Mouse (Mus musculus) neural tube, embryonic 13.5 days (tissue): ENCODE results near the gene D7Ertd443e. TPM values are rescaled to one million over a fixed set of nuclear protein-coding genes. Genes with fewer than 3 reads are reported as not detected.

Experiments
- ATAC-seq: fragments of 200-750 bp; cut with Nextera tagmentation; 2 replicates; pipeline ENCODE4 v1.8.0; 2017; ENCODE audit warnings: low read depth, mild to moderate bottlenecking, moderate TSS enrichment, moderate library complexity
- H3K27ac ChIP-seq: fragments of 300-500 bp; sonication (generic); replicated peaks from 2 replicates; pipeline ENCODE4 v1.5.1; 2015; ENCODE audit warnings: moderate library complexity, mild to moderate bottlenecking, inconsistent platforms
- H3K27me3 ChIP-seq: fragments of 300-500 bp; sonication (generic); 2 replicates; pipeline ENCODE4 v1.6.1; 2015; ENCODE audit warnings: mild to moderate bottlenecking, inconsistent platforms
- H3K36me3 ChIP-seq: fragments of 300-500 bp; sonication (generic); 2 replicates; pipeline ENCODE4 v1.6.1; 2015; ENCODE audit warnings: mild to moderate bottlenecking, inconsistent platforms
- H3K4me1 ChIP-seq: fragments of 300-500 bp; sonication (generic); replicated peaks from 2 replicates; pipeline ENCODE4 v1.6.1; 2015; ENCODE audit warnings: inconsistent platforms
- H3K4me2 ChIP-seq: fragments of 300-500 bp; sonication (generic); 2 replicates; pipeline ENCODE4 v1.6.1; 2015; ENCODE audit warnings: inconsistent platforms, mild to moderate bottlenecking, moderate library complexity
- H3K4me3 ChIP-seq: fragments of 300-500 bp; sonication (generic); 2 replicates; pipeline ENCODE4 v1.5.1; 2015; ENCODE audit warnings: mild to moderate bottlenecking, inconsistent platforms
- H3K9ac ChIP-seq: fragments of 300-500 bp; sonication (generic); 2 replicates; pipeline ENCODE4 v1.6.1; 2015; ENCODE audit warnings: moderate library complexity, mild to moderate bottlenecking, inconsistent platforms
- H3K9me3 ChIP-seq: fragments of 300-500 bp; sonication (generic); 2 replicates; pipeline ENCODE4 v1.6.1; 2016; ENCODE audit warnings: inconsistent platforms
- WGBS: fragments of 180-500 bp; shearing (Covaris S2); methylation state at CpG from one replicate; pipeline ENCODE4 v1.1.7; 2015; 5-methylcytosine and 5-hydroxymethylcytosine counted together
- polyA plus RNA-seq: library from polyadenylated mRNA; unstranded; fragments of >200 nt; fragmentation: Nextera tagmentation; extraction: Ambion mirVana; gene quantifications from 2 replicates; pipeline ENCODE4 v1.2.1, GENCODE M21; 2015

The D7Ertd443e gene
- polyA plus RNA-seq, 1 experiment from 2014 or later: 0.20 TPM

DNA sequence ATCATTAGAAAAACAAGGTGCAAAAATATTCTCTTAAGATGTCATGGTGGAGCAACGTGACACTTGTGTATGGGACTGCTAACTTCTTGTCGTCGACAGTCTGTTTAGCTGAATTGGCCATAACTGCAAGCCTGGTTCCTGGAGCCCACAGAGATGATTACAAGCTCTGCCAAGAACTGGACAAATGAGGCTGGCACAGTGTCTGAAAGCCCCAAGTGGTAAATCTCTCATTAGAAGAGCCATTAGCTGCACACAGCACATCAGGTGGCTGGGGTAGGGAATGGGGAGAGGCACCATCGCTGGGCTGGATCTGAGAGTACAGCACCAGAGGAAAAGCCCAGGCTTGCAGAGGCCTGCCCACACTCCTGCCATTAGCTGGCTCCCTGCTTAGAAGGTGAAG, 16.2 kb downstream of the D7Ertd443e start:
- H3K4me3 ChIP-seq: no peak overlapping the region
- no peaks in the 10 kb centered on the region for H3K36me3 ChIP-seq
- H3K4me2 ChIP-seq: no peak overlapping the region
- H3K27me3 ChIP-seq: no peaks in the 10 kb centered on the region
- H3K9me3 ChIP-seq: no peaks in the 10 kb centered on the region
- 76% methylated on average over 4 of the region's 4 CpGs for WGBS
- H3K4me1 ChIP-seq: no peaks in the 10 kb centered on the region
- no peak for ATAC-seq
- H3K9ac ChIP-seq: no peak overlapping the region
- no peak overlapping the region for H3K27ac ChIP-seq

DNA sequence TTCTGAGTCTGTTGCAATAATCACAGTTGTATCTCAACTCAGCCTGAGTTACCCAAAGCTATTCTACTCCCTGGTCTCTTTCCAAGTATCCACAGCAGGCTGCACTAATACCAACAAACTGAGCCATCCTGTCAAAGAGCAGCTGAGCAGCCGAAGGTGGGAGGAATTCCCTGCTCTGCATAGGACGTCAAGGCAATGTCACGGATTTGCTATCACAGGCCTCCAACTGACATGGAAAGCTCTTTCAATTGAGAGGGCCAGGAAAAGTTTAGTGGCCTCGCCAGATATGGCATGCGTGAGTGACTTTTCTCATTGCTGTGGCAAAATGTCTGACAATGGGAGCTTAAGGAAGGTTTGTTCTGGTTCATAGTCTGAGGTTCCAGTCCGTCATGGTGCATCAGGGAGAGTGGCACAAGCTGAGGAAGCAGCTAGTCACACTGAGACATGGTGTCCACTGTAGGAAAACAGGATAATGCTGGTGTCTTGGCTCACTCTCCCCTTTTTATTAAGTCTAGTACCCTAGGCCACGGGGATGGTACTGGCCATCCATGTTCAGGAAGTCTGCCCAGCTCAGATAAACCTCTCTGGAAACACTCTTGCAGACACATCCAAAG, 23.1 kb downstream of the D7Ertd443e start:
- H3K27me3 ChIP-seq: no peaks in the 10 kb centered on the region
- no peak overlapping the region for H3K4me2 ChIP-seq
- no peak overlapping the region for H3K27ac ChIP-seq
- no peaks in the 10 kb centered on the region for H3K9me3 ChIP-seq
- no peaks in the 10 kb centered on the region for H3K4me1 ChIP-seq
- no peak overlapping the region for H3K4me3 ChIP-seq
- no peaks in the 10 kb centered on the region for H3K36me3 ChIP-seq
- WGBS: 45% methylated on average over 7 of the region's 7 CpGs
- ATAC-seq: no peak
- no peak overlapping the region for H3K9ac ChIP-seq

GRCm38 (mm10) chr7:134348825-134349224, 36.6 kb downstream of the D7Ertd443e start:
- Histone ChIP-seq H3K27ac (no peak overlapping the region), H3K36me3 (no peaks in the 10 kb centered on the region), H3K9me3 (no peaks in the 10 kb centered on the region), H3K4me2 (no peak overlapping the region), H3K9ac (no peak overlapping the region), H3K27me3 (no peaks in the 10 kb centered on the region), H3K4me3 (no peak overlapping the region), H3K4me1 (no peaks in the 10 kb centered on the region)
- 41% methylated on average over 6 of the region's 6 CpGs for WGBS
- ATAC-seq: no peak

DNA sequence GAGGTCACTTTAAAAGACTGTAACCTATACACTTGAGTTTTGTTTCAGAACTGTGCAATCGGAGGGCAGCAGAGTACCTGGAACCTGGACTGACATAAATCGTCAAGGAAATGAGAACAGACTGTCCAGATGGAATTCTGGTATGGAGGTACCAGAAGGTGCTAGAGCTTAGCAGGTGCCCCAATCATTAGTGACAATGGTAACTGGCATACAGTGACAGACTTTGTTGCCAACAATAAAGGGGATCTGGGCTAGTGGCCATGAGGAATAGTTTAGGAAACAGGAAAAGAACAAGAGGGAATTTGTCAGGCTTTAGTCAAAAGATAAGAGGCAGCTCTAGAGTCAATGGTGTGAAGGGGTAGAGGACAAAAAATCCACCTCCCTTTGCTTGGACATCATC, 43.3 kb downstream of the D7Ertd443e start:
- Histone ChIP-seq H3K4me2 (no peak overlapping the region), H3K4me3 (no peak overlapping the region), H3K27me3 (no peaks in the 10 kb centered on the region), H3K27ac (no peak overlapping the region), H3K9me3 (no peaks in the 10 kb centered on the region), H3K36me3 (no peaks in the 10 kb centered on the region), H3K4me1 (no peaks in the 10 kb centered on the region), H3K9ac (no peak overlapping the region)
- 88% methylated on average over 2 of the region's 2 CpGs for WGBS
- ATAC-seq: no peak

- H3K4me3 ChIP-seq: no peak overlapping the region
- H3K4me1 ChIP-seq: no peaks in the 10 kb centered on the region
- no peaks in the 10 kb centered on the region for H3K27me3 ChIP-seq
- H3K4me2 ChIP-seq: no peak overlapping the region
- H3K27ac ChIP-seq: no peak overlapping the region
- no peak overlapping the region for H3K9ac ChIP-seq
- ATAC-seq: no peak
- 79% methylated on average over 3 of the region's 3 CpGs for WGBS
- H3K9me3 ChIP-seq: no peaks in the 10 kb centered on the region
- H3K36me3 ChIP-seq: no peaks in the 10 kb centered on the region
Observed at GRCm38 (mm10) chr7:134335951-134336350, 49.5 kb downstream of the D7Ertd443e start.

GRCm38 (mm10) chr7:134320979-134321378, 64.5 kb downstream of the D7Ertd443e start:
- Histone ChIP-seq H3K9ac (no peak overlapping the region), H3K27me3 (no peaks in the 10 kb centered on the region), H3K9me3 (no peaks in the 10 kb centered on the region), H3K4me2 (no peak overlapping the region), H3K27ac (no peak overlapping the region), H3K4me3 (no peak overlapping the region), H3K4me1 (no peaks in the 10 kb centered on the region), H3K36me3 (no peaks in the 10 kb centered on the region)
- ATAC-seq: no peak
- WGBS: 80% methylated on average over 10 of the region's 10 CpGs

- H3K27me3 ChIP-seq: no peaks in the 10 kb centered on the region
- no peaks in the 10 kb centered on the region for H3K4me1 ChIP-seq
- H3K9me3 ChIP-seq: 0 out of 2 replicates have a peak, but pooled peaks cover 5% of the 10 kb centered on the region
- H3K4me3 ChIP-seq: no peak overlapping the region
- no peaks in the 10 kb centered on the region for H3K36me3 ChIP-seq
- ATAC-seq: no peak
- no peak overlapping the region for H3K9ac ChIP-seq
- no peak overlapping the region for H3K4me2 ChIP-seq
- H3K27ac ChIP-seq: no peak overlapping the region
- 93% methylated on average over 3 of the region's 3 CpGs for WGBS
Observed at GRCm38 (mm10) chr7:134302084-134302483, 83.4 kb downstream of the D7Ertd443e start.

GRCm38 (mm10) chr7:134301285-134301684, 84.2 kb downstream of the D7Ertd443e start:
- Histone ChIP-seq H3K4me2 (no peak overlapping the region), H3K9me3 (0 out of 2 replicates have a peak, but pooled peaks cover 2% of the 10 kb centered on the region), H3K27ac (no peak overlapping the region), H3K36me3 (no peaks in the 10 kb centered on the region), H3K9ac (no peak overlapping the region), H3K4me1 (no peaks in the 10 kb centered on the region), H3K27me3 (no peaks in the 10 kb centered on the region), H3K4me3 (no peak overlapping the region)
- WGBS: 49% methylated on average over 8 of the region's 8 CpGs
- ATAC-seq: no peak

DNA sequence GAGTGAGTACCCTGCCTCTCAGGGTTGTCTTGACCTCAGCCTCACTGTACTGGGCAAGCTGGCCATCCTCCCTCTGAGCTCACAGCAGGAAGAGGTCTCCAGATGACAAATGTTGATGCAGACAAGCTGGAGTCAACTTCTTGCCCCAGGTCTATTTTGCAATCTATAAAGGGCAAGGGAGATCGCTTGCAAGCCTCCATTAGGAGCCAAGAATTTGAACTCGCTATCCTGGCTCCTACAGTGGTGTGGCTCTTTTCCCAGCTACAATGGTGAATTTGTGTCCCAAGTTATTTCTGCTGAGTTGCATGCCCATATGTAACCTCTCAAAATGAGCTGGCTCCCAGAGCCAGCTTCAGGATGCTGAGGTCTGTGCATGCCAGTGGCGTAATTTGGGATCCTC, 92.7 kb downstream of the D7Ertd443e start:
- Histone ChIP-seq H3K36me3 (no peaks in the 10 kb centered on the region), H3K27me3 (no peaks in the 10 kb centered on the region), H3K4me1 (peaks cover 15% of the 10 kb centered on the region), H3K9ac (no peak overlapping the region), H3K4me3 (no peak overlapping the region), H3K9me3 (0 out of 2 replicates have a peak, but pooled peaks cover 6% of the 10 kb centered on the region), H3K27ac (no peak overlapping the region), H3K4me2 (no peak overlapping the region)
- no peak for ATAC-seq
- WGBS: 82% methylated on average over 3 of the region's 3 CpGs

DNA sequence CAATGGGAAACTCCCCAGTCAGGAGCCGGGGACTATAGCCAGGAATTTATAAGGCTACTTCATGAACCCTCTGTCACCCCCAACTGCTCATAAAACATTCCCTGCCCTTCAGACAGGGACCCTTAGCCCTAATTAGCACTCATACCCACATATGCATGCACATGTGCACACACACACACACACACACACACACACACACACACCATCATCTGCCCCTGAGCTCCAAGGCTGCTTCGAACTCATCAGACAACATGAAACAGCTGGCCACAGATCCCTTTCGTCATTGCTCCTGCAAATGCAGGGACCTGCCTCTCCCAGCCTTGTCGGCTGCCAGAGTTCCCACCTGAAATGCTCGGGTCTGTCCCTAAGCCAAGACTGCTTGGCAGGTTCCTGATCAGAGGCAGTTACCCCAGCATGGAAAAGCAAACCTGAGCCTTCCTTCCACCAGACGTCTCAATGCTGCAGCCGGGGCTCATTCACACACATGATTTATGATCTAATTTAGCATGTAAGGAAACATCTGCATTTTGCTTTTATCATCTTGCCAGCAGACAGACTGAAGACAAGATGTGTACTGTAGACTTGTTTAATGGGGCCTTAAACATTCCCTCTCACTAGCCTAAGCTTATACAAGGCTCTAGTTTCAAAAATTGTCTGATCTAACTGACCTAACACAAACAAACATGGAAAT, 95.7 kb downstream of the D7Ertd443e start:
- WGBS: 34% methylated on average over 7 of the region's 7 CpGs
- 0 out of 2 replicates have a peak, but pooled peaks cover 6% of the 10 kb centered on the region for H3K9me3 ChIP-seq
- H3K9ac ChIP-seq: no peak overlapping the region
- H3K4me2 ChIP-seq: no peak overlapping the region
- no peak for ATAC-seq
- H3K4me3 ChIP-seq: no peak overlapping the region
- 0 out of 2 replicates have a peak overlapping the region, but pooled peaks have one; percentile 13 for H3K27ac ChIP-seq
- no peaks in the 10 kb centered on the region for H3K36me3 ChIP-seq
- no peaks in the 10 kb centered on the region for H3K27me3 ChIP-seq
- H3K4me1 ChIP-seq: peaks cover 15% of the 10 kb centered on the region

- no peaks in the 10 kb centered on the region for H3K27me3 ChIP-seq
- H3K27ac ChIP-seq: no peak overlapping the region
- H3K4me1 ChIP-seq: peaks cover 15% of the 10 kb centered on the region
- no peak overlapping the region for H3K9ac ChIP-seq
- H3K36me3 ChIP-seq: no peaks in the 10 kb centered on the region
- ATAC-seq: no peak
- H3K9me3 ChIP-seq: 0 out of 2 replicates have a peak, but pooled peaks cover 4% of the 10 kb centered on the region
- H3K4me2 ChIP-seq: no peak overlapping the region
- WGBS: 93% methylated on average over 5 of the region's 5 CpGs
- H3K4me3 ChIP-seq: no peak overlapping the region
Observed at GRCm38 (mm10) chr7:134289126-134289525, 96.3 kb downstream of the D7Ertd443e start.

DNA sequence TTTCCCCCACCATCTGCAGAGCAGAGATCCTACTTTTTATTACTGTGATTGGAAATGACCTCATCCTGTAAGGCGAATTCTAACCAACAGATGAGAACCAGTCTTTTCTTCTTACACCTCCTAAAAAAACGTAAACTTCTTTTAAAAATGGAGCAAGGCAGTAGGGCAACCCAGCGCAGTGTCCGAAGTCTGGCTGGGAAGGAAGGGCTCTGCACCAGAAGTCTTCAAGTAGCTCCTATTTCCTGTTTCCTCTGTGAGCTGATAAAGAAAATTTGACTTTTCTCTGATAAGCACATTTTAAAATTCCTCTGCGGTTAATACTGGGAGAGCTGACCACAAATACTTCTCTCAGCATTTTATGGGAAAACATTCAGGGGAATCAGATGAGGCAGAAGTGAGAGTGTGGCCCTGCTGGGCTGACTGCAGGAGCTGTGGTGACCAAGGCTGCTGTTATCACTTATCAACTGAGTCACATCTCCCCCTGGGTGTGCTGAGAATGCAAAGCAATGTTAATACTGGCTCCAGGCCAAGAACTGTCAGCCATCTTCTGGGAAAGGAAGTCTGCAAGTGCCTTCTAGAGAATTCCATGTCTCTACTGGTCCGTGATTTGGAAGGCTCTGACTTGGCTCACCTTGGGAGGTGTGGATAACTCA, 97.8 kb downstream of the D7Ertd443e start:
- Histone ChIP-seq H3K4me2 (no peak overlapping the region), H3K27me3 (no peaks in the 10 kb centered on the region), H3K9me3 (no peaks in the 10 kb centered on the region), H3K27ac (no peak overlapping the region), H3K9ac (no peak overlapping the region), H3K4me3 (no peak overlapping the region), H3K36me3 (no peaks in the 10 kb centered on the region), H3K4me1 (peaks cover 15% of the 10 kb centered on the region)
- WGBS: 70% methylated on average over 6 of the region's 6 CpGs
- ATAC-seq: no peak
